Mouse (Mus musculus) megakaryocyte, adult 5-6 weeks (primary cell): ENCODE measurements at regions not wholly inside any gene's neighbourhood (a gene's known extent, or its start where the extent isn't known, plus 50 kb on each side); places are given as distances from the start of the nearest gene placed in this dataset.

Experiments used
- ATAC-seq: 2 replicates; pipeline ENCODE4 v1.8.0; 2016; ENCODE audit warnings: mild to moderate bottlenecking, inconsistent platforms; ENCODE audit not compliant: poor library complexity, severe bottlenecking

- no peak for ATAC-seq
Measured at GRCm38 (mm10) chr11:19641153-19641552, 283.0 kb upstream of the Spred2 start.

- peak; percentile 40; the same call in 1 of the 2 replicates for ATAC-seq
Measured at GRCm38 (mm10) chr11:19644116-19644795, 279.9 kb upstream of the Spred2 start.

- no peak for ATAC-seq
Measured at GRCm38 (mm10) chr11:19645106-19645505, 279.1 kb upstream of the Spred2 start.

- ATAC-seq, result no peak
Measured at GRCm38 (mm10) chr11:19651522-19651921, 272.7 kb upstream of the Spred2 start.

GRCm38 (mm10) chr11:19651929-19652328, 272.2 kb upstream of the Spred2 start:
- no peak for ATAC-seq

- no peak for ATAC-seq
Measured at GRCm38 (mm10) chr11:19659511-19659910, 264.7 kb upstream of the Spred2 start.

- ATAC-seq, result no peak
Measured at GRCm38 (mm10) chr11:19666732-19667131, 257.4 kb upstream of the Spred2 start.

- ATAC-seq, result no peak
Measured at GRCm38 (mm10) chr11:19670853-19671530, 253.2 kb upstream of the Spred2 start.

GRCm38 (mm10) chr11:19673012-19673411, 251.2 kb upstream of the Spred2 start:
- no peak for ATAC-seq

- no peak for ATAC-seq
Measured at GRCm38 (mm10) chr11:19676514-19676913, 247.7 kb upstream of the Spred2 start.

GRCm38 (mm10) chr11:19679041-19679440, 245.1 kb upstream of the Spred2 start:
- no peak for ATAC-seq

- ATAC-seq, result no peak
Measured at GRCm38 (mm10) chr11:19679669-19680068, 244.5 kb upstream of the Spred2 start.

- no peak for ATAC-seq
Measured at GRCm38 (mm10) chr11:19701198-19701597, 223.0 kb upstream of the Spred2 start.

GRCm38 (mm10) chr11:19708821-19709220, 215.4 kb upstream of the Spred2 start:
- ATAC-seq, result no peak

- no peak for ATAC-seq
Measured at GRCm38 (mm10) chr11:19709337-19709736, 214.8 kb upstream of the Spred2 start.

- no peak for ATAC-seq
Measured at GRCm38 (mm10) chr11:19713091-19713490, 211.1 kb upstream of the Spred2 start.

- no peak for ATAC-seq
Measured at GRCm38 (mm10) chr11:19713597-19713996, 210.6 kb upstream of the Spred2 start.

GRCm38 (mm10) chr11:19714211-19714610, 210.0 kb upstream of the Spred2 start:
- ATAC-seq, result no peak

- ATAC-seq, result no peak
Measured at GRCm38 (mm10) chr11:19714888-19715595, 209.1 kb upstream of the Spred2 start.

GRCm38 (mm10) chr11:19718165-19718564, 206.0 kb upstream of the Spred2 start:
- no peak for ATAC-seq

- ATAC-seq, result no peak
Measured at GRCm38 (mm10) chr11:19729031-19729430, 195.1 kb upstream of the Spred2 start.

- ATAC-seq, result no peak
Measured at GRCm38 (mm10) chr11:19730747-19731146, 193.4 kb upstream of the Spred2 start.
